Mouse (Mus musculus) B cell, adult 2 months (primary cell): Measurements from ENCODE around the gene Frrs1.

Experiments used
- DNase-seq, 2 experiments: peaks; one replicate each; pipeline ENCODE4 v3.0.0; 2022

The Frrs1 gene

DNA sequence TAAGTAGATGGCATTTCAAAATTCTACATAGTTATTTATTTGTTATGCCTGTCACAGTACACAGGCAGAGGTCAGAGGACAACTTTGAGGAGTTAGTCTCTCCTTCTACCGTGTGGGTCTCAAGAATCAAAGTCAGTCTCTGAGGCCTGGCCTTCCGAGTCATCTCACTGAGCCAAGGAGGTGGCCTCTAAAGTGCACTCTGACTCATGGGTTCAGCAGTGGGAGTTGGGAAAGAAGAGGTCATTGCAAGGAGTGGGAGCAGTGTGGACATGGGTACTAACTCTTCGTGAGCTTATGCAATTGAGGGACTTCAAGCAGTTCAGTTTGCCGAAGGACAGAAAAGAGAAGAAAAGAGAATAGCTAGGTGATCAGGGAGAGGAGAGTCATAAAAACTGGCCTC, 10.3 kb upstream of the Frrs1 start:
- DNase-seq, result no peak

GRCm38 (mm10) chr3:116850376-116850775, 8.9 kb upstream of the Frrs1 start:
- no peak for DNase-seq

DNA sequence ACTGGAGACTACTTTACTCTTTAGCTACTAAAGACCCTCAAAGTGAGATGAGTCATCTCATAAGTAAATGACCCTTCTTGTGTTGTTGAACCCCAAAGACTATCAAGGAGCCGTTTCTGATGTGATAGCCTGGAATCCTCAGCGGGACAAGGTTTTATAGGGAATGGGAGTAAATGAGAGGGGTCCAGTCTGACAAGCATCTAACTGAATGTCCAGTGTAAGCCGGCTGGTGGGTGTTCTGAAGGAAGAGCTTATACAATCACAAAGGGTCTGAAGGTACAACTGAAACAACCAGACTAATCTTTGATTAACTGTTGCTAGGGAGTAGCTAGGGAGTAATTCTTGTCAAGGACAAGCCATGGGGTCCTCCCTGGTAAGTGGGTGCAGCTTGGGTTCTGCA, 6.8 kb upstream of the Frrs1 start:
- no peak for DNase-seq

DNA sequence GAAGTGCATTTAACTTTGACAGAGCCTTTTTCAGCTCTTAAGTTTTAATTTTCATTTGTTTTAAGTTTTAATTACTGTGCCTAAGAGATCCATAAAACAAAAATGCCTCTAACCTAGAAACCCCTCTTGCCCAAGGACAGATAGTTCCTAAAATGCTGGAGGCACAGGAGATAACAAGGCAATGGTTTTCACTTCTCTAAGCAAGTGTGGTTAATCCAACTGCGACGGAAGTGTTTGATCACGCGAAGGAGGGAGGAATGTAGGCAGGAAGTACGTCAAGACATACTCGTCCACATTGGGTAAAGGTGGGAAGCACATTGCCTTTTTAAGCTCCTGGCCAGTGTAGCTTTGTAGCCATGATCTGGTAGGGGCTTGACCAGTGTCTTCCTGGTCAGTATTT, 1.7 kb upstream of the Frrs1 start:
- DNase-seq, result no peak

GRCm38 (mm10) chr3:116859752-116860151, 488 bp downstream of the Frrs1 start:
- no peak for DNase-seq

GRCm38 (mm10) chr3:116860333-116861222, 1.3 kb downstream of the Frrs1 start:
- DNase-seq, result no peak

DNA sequence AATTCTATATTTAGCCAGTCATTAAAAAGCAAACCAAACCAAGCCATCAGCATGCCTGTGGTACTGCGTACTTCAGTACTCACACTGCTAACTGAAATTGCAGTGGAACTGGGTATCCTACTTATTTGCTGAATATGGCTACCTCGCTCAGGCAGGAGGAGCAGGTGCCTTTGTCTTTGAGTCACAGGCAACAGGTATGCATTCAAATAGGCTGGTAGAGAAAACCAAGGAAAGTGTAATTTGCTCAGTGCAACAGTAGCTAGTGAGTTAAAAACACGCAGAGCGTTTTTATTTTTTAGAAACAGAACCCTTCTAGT, 1.9 kb downstream of the Frrs1 start:
- DNase-seq, result no peak

- DNase-seq, result peak; percentile 64 to 67
These were observed 2.3 kb downstream of the Frrs1 start for GRCm38 (mm10) chr3:116861540-116862067.

GRCm38 (mm10) chr3:116862621-116863020, 3.4 kb downstream of the Frrs1 start:
- DNase-seq, result no peak

- no peak for DNase-seq
These were observed 5.2 kb downstream of the Frrs1 start for GRCm38 (mm10) chr3:116864421-116864820.

GRCm38 (mm10) chr3:116865199-116865636, 6.0 kb downstream of the Frrs1 start:
- DNase-seq, result no peak

- DNase-seq, result no peak
These were observed 11.1 kb downstream of the Frrs1 start for GRCm38 (mm10) chr3:116870372-116870771.

- DNase-seq, result no peak
These were observed 23.1 kb downstream of the Frrs1 start for GRCm38 (mm10) chr3:116882221-116882960.

GRCm38 (mm10) chr3:116884941-116885340, 25.7 kb downstream of the Frrs1 start:
- DNase-seq, result no peak

GRCm38 (mm10) chr3:116889358-116889757, 30.1 kb downstream of the Frrs1 start:
- no peak for DNase-seq

DNA sequence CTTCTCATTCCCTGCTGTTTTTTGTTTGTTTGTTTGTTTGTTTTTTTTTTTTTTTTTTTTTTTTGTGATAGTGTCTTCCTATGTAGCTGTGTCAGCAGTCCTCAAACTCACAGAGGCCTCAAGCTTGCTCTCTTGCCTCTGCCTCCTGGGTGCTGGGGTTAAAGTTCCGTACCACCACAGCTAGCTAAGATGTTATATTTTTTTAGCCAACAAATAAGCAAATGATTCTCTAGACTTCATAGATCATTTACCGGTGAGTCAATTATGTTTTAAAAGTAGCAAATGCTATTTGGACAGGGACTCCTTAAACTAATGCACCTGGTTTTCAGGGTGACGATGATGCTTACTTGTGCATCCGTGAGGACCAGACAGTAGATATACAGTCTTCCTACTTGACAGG, 31.3 kb downstream of the Frrs1 start:
- no peak for DNase-seq

DNA sequence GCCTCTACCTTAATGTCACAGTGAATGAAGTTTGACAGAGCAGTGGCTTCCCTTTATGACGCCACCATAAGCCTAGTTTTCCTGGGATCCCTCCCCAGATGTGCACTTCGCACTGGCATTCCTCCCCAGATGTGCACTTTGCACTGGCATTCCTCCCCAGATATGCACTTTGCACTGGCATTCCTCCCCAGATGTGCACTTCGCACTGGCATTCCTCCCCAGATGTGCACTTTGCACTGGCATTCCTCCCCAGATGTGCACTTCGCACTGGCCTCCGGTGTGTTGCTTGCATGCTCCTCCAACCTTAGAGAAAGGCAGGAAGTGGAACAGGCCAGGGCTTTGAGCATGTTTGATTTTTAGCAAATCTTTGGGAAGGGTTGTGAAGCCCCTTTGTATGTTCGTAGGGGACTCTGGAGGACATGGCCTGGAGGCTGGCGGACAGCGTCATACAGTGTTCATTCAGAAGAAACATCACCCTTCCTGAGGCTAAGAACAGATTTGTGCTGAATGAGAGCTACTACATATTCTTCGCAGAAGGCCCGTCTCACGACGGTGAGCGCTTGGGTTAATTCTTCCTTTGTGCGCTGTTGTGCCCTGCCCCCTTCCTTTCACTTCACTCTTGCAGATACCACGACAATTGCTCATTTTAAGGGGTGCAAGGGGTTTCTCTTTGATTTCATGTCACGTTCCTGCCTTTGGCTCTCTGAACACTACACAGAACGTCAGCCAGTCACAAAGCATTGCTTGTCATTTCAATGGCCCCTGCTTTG, 32.4 kb downstream of the Frrs1 start:
- no peak for DNase-seq

DNA sequence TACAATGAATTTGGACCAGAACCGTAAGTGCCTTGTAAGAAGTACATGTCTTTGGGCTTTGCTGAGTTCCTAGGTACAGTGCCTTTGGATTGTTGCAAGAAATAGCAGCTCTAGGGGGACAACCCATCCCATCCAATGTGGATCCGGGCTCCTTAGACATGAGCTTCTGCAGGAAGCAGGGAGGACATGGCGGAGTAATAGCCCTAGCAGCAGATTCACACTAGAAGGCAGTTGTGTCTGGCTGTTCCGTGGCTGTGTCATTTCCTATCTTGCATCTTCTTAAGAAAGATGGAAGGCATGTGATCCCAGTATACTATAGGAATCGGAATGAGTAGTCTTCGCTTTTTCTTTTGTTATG, 32.9 kb downstream of the Frrs1 start:
- no peak for DNase-seq

- no peak for DNase-seq
These were observed 33.6 kb downstream of the Frrs1 start for GRCm38 (mm10) chr3:116892872-116893271.

DNA sequence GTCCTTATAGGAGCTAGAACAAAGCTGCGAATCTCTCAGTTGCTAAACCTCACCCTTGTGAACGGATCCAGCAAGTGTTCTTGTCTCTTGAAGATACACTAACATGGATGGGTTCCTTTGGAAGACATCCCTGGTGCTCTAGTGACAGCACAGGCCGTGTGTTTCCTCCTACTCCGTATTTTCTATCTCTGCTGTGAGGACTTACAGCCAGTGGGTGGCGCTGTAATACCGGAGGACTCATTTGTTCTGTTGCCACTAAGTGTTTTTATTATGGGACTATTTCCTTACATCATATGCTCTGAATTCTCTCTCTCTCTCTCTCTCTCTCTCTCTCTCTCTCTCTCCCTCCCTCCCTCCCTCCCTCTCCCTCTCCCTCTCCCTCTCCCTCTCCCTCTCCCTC, 44.9 kb downstream of the Frrs1 start:
- peak; percentile 4 to 8 for DNase-seq

DNA sequence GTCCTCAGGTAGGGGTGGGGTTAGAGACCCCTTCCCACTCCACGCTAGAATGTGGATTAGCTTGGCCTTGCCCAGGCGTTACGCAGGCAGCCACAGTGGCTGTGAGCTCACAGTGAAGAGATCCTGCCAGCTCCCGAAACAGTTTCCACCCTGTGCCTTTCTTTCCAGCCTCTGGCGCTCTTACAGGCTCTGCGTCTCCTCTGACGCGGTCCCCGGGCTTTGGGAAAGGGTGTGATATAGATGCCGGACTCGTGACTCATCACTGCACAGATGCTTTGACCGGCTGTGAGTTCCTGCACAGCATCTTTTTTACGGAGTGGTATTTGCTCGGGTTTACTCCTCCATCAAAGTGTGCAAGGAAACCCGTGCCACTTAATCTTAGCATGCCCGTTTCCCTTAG, 46.6 kb downstream of the Frrs1 start:
- no peak for DNase-seq

GRCm38 (mm10) chr3:116906596-116906995, 47.3 kb downstream of the Frrs1 start:
- DNase-seq, result no peak

DNA sequence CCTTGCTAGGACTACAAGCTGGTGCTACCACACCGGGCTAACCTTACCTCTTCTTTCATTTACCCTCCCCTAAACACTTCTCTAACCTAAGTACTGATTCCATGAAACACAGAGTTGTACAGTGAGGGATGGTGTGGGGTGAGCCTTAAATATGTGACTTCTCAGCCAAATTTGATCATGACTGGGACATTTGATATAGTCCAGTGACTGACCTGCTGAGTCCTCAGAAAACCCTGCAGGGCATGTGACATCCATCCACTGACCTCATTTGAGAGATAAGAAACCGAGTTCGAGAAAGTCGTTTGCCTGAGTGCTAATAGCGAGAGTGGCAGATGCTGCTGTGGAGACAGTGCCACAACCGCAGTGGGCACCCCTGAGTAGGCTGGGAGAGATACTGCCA, 55.1 kb downstream of the Frrs1 start:
- DNase-seq, result no peak
